In the genomic region with DNA sequence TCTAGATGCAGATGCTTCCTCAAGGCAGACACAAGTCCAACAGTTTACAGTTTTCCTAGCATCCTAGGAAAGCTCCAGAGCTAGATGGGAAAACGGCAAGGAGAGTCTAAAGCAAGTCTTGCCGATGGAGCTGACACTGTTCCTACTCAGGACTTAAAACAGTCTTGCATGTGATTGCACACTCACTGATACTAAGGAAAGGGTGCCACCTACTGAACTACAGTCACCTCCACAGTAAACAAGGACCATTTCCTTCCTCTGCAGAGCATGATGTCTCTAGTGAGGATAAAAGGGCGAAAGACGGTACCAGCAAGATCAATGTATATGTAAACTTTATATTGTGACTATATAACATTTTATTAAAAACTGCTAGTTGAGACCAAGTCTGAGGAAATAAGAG, we compare ENCODE assay signal across 1 mouse cellular context.
TF ChIP-seq lines count a peak whose summit lies in the region.

No protein-coding gene starts in this region.

TF ChIP-seq in MEL, 35 proteins besides CTCF, POLR2A, EP300 and RAD21:
- TF ChIP-seq SMC3 (IDR thresholded peaks at IDR 0.05; ENCODE audit: low read depth, low read length) (peak; percentile 30), MAX (IDR thresholded peaks at IDR 0.05; ENCODE audit: low read length) (no peak)
TF ChIP-seq in MEL: peak in this region for 1.
